Mouse (Mus musculus) cerebellum, adult 2 months (tissue): ENCODE measurements around the gene Rtn3. TPM values are rescaled to one million over a fixed set of nuclear protein-coding genes. Genes with fewer than 3 reads are reported as not detected.
"Not testable (repeated sequence)": the region's sequence is repeated elsewhere in the genome, so short reads cannot be mapped to it uniquely, and the experiment has no call there.

Experiments
- DNase-seq, 2 experiments: peaks; one replicate each; pipeline ENCODE4 v3.0.0; 2021
- H3K27ac ChIP-seq: fragments of 200-500 bp; 2 replicates; pipeline ENCODE4 v1.5.1; 2012; ENCODE audit warnings: low read length, control low read depth, inconsistent platforms; ENCODE audit not compliant: insufficient read depth
- H3K27me3 ChIP-seq: fragments of 200-500 bp; 2 replicates; pipeline ENCODE4 v1.6.1; 2012; ENCODE audit warnings: inconsistent platforms, mild to moderate bottlenecking, low read length, moderate library complexity; ENCODE audit not compliant: control insufficient read depth, insufficient read depth
- H3K4me1 ChIP-seq: fragments of 200-500 bp; 2 replicates; pipeline ENCODE4 v1.6.1; 2011; ENCODE audit warnings: low read length; ENCODE audit not compliant: control insufficient read depth, insufficient read depth
- H3K4me3 ChIP-seq: fragments of 200-500 bp; replicated peaks from 2 replicates; pipeline ENCODE3; 2011; ENCODE audit warnings: mild to moderate bottlenecking, low read depth, low read length, control low read depth; ENCODE audit not compliant: insufficient read depth
- CTCF ChIP-seq: fragments of 200-500 bp; IDR thresholded peaks from 2 replicates; pipeline ENCODE4 v1.5.1; 2011; ENCODE audit warnings: low read depth, mild to moderate bottlenecking, control low read depth, low read length, moderate library complexity, borderline replicate concordance; ENCODE audit not compliant: insufficient read depth
- POLR2A ChIP-seq: fragments of 200-500 bp; IDR thresholded peaks from 2 replicates; pipeline ENCODE4 v1.6.1; 2011; ENCODE audit warnings: low read length, control low read depth, borderline replicate concordance; ENCODE audit not compliant: insufficient read depth
- WGBS: fragments of 180-500 bp; shearing (Covaris S2); methylation state at CpG from one replicate; pipeline ENCODE4 v1.1.7; 2018; 5-methylcytosine and 5-hydroxymethylcytosine counted together
- polyA plus RNA-seq: library from polyadenylated mRNA; depleted of rRNA; stranded (reverse); fragments of >200 nt; gene quantifications from 2 replicates; pipeline ENCODE4 v1.2.3, GENCODE M21; 2012

The Rtn3 gene
- polyA plus RNA-seq, 1 experiment, result 663 TPM

DNA sequence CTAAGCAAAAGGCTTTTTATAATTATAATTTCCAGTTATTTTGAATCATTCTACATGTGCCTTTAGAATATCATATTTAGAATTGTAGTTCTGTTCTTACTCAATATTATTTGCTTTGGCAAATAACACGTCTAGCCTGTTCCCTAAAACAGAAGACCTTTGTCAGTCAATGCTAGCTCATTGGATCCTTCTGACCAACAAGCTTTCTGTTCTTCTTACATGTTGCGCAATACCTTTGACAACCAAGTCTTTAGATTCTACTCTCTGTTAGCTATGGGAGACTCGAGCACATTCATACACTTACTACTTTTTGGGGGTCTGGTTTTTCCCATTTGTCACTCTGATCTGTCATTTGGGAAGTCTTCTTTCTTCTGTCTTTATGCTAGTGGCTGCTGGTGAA is 38.5 kb upstream of the Rtn3 start:
- Histone ChIP-seq H3K27me3 (no peaks in the 10 kb centered on the region), H3K4me1 (no peaks in the 10 kb centered on the region), H3K4me3 (no peak overlapping the region), H3K27ac (no peak overlapping the region)
- no peak for TF ChIP-seq CTCF
- no peak for TF ChIP-seq POLR2A
- DNase-seq, result no peak
- 90% methylated on average over 3 of the region's 3 CpGs for WGBS

DNA sequence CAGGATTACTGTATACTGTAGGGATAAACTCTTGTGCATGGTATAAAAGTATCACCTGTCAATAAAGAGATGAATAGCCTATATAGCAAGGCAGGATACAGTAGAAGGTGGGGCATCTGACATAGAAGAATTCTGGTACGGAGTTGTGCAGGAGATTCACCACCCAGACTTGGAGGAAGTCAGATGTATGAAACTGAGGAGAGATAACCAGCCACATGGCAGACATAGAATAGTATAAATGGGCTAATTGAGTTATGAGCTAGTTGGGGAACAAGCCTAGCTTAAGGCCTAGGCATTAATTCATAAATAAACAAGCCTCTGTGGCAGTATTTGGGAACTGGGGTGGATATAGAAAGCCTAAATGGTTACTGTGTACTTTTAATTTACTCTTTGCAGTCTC is 33.4 kb upstream of the Rtn3 start:
- no peak overlapping the region for H3K4me3 ChIP-seq
- 82% methylated on average over 1 of the region's 1 CpGs for WGBS
- no peak overlapping the region for H3K27ac ChIP-seq
- DNase-seq, result no peak
- TF ChIP-seq POLR2A (no peak), CTCF (no peak)
- no peaks in the 10 kb centered on the region for H3K27me3 ChIP-seq
- no peaks in the 10 kb centered on the region for H3K4me1 ChIP-seq

DNA sequence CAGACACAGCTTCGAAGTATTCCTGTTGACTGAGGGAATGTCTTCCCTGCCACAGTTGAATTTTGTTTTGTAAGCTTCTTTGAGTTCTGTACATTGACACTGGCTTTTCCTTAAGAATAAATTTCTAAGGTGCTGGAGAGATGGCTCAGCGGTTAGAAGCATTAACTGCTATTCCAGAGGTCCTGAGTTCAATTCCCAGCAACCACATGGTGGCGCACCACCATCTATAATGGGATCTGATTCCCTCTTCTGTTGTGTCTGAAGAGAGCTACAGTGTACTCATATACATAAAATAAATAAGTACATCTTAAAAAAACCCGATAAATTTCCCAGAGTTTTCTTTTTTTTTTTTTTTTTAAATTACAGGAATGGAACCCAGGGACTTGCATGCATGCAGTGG is 24.9 kb upstream of the Rtn3 start:
- Histone ChIP-seq H3K4me1 (no peaks in the 10 kb centered on the region), H3K27ac (no peak overlapping the region), H3K4me3 (no peak overlapping the region), H3K27me3 (no peaks in the 10 kb centered on the region)
- WGBS, result 79% methylated on average over 4 of the region's 4 CpGs
- DNase-seq, result no peak
- TF ChIP-seq CTCF (no peak), POLR2A (no peak)

DNA sequence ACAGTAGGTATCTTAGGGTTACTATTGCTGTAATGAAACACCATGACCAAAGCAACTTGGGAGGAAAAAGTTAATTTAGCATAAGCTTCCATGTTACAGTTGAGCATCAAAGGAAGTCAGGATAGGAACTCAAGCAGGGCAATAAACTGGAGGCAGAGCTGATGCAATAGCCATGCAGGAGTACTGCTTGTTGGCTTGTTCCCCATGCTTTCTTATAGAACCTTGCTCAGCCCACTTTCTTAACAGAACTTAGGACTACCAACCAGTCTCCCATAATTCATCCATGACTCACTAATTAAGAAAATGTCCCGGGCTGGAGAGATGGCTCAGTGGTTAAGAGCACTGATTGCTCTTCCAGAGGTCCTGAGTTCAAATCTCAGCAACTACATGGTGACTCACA is 23.2 kb upstream of the Rtn3 start:
- Histone ChIP-seq H3K27me3 (no peaks in the 10 kb centered on the region; the same call in 1 of the 2 replicates), H3K27ac (no peak overlapping the region), H3K4me1 (no peaks in the 10 kb centered on the region), H3K4me3 (no peak overlapping the region)
- DNase-seq, result no peak
- 86% methylated on average over 1 of the region's 1 CpGs for WGBS
- TF ChIP-seq CTCF (no peak), POLR2A (no peak)

DNA sequence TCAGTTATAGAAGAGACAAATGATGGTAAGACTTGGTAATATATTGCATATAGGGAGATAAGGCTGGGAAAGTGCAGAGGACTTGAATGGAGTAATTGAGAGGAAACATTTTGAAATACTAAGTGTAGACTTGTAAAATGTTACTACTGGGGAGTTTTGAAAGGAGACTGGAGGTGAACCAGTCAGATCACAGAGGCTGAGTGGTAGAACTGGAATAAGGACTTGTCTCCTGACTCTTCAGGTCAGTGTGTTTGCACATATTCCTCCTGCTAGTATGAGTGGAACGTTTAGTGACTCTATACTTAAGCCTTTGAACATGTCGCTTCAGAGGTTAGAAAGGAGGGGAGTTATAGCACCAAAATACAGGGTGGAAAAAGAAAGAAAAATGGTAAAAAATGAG is 19.4 kb upstream of the Rtn3 start:
- Histone ChIP-seq H3K27me3 (no peaks in the 10 kb centered on the region; the same call in 1 of the 2 replicates), H3K4me3 (no peak overlapping the region), H3K4me1 (no peaks in the 10 kb centered on the region), H3K27ac (no peak overlapping the region)
- DNase-seq, result no peak
- 84% methylated on average over 2 of the region's 2 CpGs for WGBS
- TF ChIP-seq CTCF, result no peak
- TF ChIP-seq POLR2A, result no peak

DNA sequence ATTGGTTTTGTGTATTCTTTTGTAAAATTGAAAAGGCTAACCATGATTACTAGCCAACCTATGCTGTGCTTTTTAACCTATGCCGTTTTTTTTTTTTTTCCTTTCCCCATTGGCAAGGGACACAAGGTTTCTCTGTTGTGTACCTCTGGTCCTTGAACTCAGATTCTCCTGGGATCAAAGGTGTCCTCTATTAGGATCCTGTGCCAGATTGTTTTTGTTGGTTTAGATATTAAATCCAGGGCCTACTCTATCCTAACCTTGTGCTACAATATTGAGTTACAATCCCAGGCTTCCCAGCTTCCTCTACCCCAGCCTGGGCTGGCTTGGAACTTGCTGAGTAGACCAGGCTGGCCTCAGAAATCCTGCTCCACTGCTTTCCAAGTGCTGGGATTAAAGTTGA is 17.6 kb upstream of the Rtn3 start:
- TF ChIP-seq CTCF, result no peak
- TF ChIP-seq POLR2A, result no peak
- 90% methylated on average over 1 of the region's 1 CpGs for WGBS
- Histone ChIP-seq H3K4me1 (no peaks in the 10 kb centered on the region), H3K4me3 (no peak overlapping the region), H3K27me3 (no peaks in the 10 kb centered on the region; the same call in 1 of the 2 replicates), H3K27ac (no peak overlapping the region)
- no peak for DNase-seq

DNA sequence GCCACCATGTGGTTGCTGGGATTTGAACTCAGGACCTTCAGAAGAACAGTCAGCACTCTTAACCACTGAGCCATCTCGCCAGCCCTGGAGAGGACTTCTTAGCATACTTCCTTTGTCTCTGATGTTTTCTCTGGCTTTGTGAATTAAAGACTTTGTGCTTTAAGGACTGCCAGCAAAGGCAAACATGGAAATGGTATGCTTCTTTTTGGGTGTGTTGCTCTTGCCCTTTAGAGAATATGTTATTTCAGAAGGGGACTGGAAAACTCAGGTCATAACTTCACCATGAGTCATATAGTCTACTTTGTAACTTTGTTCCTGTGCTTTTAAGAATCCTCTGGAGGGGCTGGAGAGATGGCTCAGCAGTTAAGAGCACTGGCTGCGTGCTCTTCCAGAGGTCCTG is 15.7 kb upstream of the Rtn3 start:
- H3K27ac ChIP-seq, result no peak overlapping the region
- no peak for DNase-seq
- H3K4me3 ChIP-seq, result no peak overlapping the region
- no peaks in the 10 kb centered on the region; the same call in 1 of the 2 replicates for H3K27me3 ChIP-seq
- TF ChIP-seq CTCF (no peak), POLR2A (no peak)
- H3K4me1 ChIP-seq, result no peaks in the 10 kb centered on the region
- 91% methylated on average over 2 of the region's 2 CpGs for WGBS

DNA sequence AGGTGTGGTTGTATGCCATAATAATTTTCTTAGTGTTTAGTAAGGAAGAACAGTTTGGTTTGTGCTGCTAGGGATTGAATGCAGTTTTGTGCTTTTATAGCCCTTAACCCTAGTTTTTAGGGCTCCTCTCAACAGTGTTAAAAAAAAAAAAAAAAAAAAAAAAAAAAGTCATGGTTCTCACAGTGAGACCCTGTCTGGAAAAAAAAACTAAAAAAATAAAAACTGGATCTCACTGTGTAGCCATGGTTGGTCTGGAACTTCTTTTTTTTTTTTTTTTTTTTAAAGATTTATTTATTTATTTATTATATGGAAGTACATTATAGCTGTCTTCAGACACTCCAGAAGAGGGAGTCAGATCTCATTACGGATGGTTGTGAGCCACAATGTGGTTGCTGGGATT is 13.0 kb upstream of the Rtn3 start:
- not testable (repeated sequence) for H3K27ac ChIP-seq, H3K27me3 ChIP-seq, H3K4me3 ChIP-seq, DNase-seq, H3K4me1 ChIP-seq
- WGBS, result 61% methylated on average over 1 of the region's 1 CpGs
